Mouse (Mus musculus) telencephalon, adult 2 months (tissue): ENCODE measurements around the gene B3gat3.
"Not testable (repeated sequence)": the region's sequence is repeated elsewhere in the genome, so short reads cannot be mapped to it uniquely, and the experiment has no call there.

Experiments used
- DNase-seq: peaks from one replicate; pipeline ENCODE4 v3.0.0-alpha.2; 2011; ENCODE audit warnings: low read depth, low spot score

The B3gat3 gene

GRCm38 (mm10) chr19:8942276-8942964 is 22.2 kb downstream of the B3gat3 start:
- no peak for DNase-seq

- DNase-seq: no peak
Observed at GRCm38 (mm10) chr19:8943047-8943446, 22.9 kb downstream of the B3gat3 start.

DNA sequence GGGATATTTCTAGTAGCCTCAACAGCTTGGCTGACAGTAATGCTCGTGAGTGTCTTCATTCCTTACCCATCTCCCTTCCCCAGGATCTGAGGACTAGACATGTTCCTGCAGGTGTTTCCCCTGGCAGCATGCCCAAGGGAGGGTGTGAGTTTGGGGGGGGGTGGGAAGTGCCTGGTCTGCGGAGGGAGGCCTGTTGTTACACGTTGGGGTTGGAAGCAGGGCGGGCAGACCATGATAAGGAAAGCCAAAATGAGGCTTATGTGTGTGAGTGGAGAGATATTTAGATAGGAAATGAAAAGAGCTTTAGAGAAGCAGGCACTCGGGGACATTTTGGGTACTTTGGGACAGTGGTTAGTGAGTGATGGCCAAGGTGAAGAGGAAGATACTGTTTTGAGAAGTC is 23.9 kb downstream of the B3gat3 start:
- no peak for DNase-seq

GRCm38 (mm10) chr19:8944750-8945149 is 24.6 kb downstream of the B3gat3 start:
- no peak for DNase-seq

DNA sequence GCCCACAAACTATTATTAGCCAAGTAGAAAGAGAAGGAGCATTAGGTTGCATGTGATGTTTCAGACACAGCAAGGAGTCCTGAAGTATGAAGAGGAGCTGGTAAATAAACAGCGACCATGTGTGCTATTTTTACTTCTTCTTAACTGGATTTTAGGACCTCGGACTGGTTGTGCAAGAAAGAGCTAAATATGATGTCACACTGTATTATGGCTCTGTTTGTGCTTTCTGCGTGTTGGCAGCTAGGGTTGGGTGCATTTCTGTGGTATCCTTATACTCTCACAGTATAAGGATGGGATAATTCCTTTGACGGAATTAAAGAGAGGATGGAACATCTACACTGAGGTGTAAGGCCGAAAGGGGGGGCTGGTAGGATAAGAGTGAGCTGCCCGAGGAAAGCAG is 25.1 kb downstream of the B3gat3 start:
- DNase-seq: no peak

DNA sequence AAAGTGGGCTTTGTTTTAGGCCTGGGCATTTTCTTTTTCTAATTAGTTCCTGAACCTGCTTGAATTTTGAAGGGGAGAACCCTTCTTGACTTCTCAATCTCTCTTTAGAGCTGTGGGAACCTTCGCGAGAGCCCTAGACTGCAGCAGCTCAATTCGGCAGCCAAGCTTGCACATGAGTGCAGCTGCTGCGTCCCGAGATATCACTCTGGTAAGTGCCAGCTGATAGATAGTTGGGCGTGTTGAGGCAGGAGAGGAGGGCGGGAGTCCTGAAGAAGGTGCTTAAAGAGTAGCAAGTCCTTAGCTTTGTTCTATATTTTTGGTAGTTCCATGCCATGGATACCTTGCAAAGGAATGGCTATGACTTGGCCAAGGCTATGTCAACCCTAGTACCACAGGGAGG is 26.8 kb downstream of the B3gat3 start:
- DNase-seq: no peak

- no peak for DNase-seq
Observed at GRCm38 (mm10) chr19:8950190-8950589, 30.0 kb downstream of the B3gat3 start.

GRCm38 (mm10) chr19:8952241-8952640 is 32.1 kb downstream of the B3gat3 start:
- DNase-seq: no peak

DNA sequence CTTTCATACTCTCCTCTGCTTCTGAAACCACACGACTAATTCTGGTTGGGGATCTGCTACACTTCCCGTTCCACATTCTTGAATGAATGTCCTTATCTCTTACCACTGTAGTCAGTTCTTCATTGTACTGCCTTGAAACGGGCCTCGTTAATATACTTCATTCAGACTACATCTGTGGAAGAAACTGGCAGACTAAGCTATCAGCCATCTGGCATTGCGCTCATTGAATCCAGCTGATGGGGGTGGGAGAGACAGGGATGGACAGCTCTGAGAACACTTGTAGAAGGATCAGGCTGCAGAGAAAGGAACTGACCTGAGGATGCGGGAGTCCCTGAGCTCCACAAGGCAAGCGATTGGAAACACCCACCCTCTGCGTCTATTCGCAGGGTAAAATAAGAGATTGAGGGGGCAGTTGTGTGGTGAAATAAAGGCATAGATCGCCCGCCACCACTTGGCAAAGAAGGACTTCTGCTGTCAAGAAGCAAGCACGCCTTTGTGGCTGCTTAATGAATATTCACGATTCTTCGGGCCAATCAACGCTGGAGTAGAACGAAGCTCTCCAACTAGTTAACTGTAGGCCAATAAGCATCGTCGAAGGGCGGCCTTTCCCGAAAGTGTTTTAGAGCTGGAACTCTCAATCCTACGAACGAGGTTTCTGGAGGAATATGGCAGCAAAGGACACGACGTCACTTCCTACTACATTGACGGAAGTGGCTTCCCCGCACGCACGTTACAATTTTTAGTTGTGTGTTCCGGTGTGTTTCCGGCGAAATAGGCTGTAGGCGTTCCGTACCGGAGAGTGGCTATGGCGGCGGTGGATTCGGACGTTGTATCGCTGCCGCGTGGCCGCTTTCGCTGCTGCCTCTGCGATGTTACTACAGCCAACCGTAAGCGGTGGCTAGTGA is 33.2 kb downstream of the B3gat3 start, which contains the start of gene Tut1:
Tut1 (plus strand) TSS at position 713 of the 905 bp plus-strand sequence.
- peak; percentile 99 for DNase-seq

DNA sequence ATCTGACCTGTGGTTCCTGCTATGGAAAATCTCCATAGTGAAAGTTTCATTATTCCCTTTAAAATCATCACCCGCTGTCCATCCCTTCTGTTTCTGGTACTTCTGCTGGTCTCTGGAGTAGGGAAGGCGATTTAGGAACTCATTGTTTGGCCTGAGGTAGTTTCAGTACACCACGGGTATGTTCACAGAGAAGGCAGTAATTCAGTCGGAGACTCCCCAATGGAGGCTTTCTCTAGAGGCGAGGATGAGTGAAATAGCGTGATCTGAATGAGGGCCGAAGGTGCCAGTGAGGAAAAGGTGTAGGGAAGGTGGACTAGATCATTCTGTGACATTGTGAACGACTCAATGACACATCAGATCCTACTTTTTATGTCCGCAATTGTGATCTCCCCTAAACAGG is 34.0 kb downstream of the B3gat3 start:
- DNase-seq: no peak

DNA sequence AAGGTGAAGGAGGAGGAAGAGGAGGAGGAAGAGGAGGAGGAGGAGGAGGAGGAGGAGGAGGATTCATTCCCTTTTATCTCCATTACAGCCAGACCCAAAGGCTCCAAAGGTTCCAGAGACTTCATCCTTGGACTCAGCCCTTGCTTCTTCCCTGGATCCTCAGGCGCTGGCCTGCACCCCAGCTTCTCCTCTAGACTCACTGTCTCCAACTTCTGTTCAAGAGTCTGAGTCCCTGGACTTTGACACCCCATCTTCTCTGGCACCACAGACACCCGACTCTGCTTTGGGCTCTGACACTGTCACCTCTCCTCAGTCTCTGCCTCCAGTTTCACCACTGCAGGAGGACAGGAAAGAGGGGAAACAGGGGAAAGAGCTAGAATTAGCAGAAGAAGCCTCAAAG is 42.1 kb downstream of the B3gat3 start:
- no peak for DNase-seq

- no peak for DNase-seq
Observed at GRCm38 (mm10) chr19:8965075-8965474, 44.9 kb downstream of the B3gat3 start.

DNA sequence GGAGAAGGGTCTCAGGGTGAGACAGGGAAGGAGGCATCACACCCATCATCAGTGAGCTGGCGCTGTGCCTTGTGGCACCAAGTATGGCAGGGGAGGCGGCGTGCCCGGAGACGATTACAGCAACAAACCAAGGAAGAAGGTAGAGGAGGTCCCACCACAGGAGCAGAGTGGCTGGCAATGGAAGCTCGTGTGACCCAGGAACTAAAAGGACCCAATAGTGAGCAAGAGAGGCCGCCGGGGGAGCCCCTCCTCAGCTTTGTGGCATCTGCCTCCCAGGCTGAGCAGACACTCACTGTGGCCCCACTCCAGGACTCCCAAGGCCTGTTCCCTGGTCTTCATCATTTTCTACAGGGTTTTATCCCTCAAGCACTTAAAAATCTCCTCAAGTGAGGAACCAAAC is 45.6 kb downstream of the B3gat3 start:
- DNase-seq: no peak

GRCm38 (mm10) chr19:8966198-8966589 is 46.0 kb downstream of the B3gat3 start:
- DNase-seq: no peak

DNA sequence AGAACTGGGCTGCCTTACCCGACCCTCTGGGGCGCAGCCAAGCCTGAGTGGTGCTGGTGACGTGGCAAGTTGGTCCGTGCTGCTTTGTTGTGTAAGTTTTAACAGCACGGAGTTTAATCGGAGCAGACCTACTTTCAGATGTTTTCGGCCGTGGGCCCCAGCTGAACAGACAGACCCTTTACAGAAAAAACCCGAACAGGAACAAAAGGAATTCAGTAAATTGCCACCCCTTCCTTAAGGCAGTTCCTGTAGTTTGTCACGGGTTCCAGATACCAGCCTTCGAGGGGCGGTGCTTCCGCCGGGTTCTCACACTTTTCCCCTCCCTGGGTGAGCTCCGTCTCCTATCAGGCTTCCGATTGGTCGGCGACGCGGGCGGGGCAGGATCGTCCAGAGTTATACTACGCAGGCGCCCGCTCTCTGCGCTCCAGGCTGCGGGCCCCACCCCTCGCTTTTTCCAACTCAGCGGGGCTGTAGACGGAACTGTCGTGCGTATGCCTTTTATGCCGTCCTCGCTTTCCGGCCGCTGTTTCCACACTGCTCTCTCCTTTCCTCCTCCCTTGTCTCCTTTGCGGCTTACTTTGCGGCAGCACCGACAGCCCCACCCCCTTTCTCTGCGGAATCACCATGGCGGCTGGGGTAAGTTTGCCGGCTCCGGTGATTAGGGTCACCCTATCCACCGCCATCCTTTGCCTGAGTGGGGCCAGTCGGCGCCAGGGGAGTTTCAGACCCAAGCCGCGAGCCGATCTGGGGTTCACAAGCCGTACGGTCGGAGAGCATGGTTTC is 46.6 kb downstream of the B3gat3 start, which contains the start of gene Eef1g:
Eef1g (plus strand) TSS at position 452 of the 783 bp plus-strand sequence.
- DNase-seq: peak; percentile 99

DNA sequence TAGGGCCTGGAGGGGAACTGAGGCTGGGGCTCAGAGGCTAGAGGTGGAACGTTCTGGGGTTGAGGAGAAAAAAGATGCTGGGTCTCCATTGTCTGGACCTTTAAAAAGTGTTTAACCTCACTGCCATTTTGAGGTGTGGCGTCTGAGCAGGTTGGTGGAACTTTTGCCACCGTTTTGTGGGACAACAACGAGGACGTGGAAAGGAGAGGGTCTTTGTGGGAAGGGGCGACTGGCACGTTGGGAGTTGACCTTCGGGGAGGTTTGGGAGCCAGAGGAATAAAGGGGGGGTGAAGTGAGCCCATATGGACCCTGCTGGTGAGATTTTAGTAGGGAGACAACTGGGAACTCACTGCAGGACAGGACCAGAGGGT is 47.2 kb downstream of the B3gat3 start:
- no peak for DNase-seq

- no peak for DNase-seq
Observed at GRCm38 (mm10) chr19:8967893-8968292, 47.7 kb downstream of the B3gat3 start.

- not testable (repeated sequence) for DNase-seq
Observed at GRCm38 (mm10) chr19:8972491-8972890, 52.3 kb downstream of the B3gat3 start.

DNA sequence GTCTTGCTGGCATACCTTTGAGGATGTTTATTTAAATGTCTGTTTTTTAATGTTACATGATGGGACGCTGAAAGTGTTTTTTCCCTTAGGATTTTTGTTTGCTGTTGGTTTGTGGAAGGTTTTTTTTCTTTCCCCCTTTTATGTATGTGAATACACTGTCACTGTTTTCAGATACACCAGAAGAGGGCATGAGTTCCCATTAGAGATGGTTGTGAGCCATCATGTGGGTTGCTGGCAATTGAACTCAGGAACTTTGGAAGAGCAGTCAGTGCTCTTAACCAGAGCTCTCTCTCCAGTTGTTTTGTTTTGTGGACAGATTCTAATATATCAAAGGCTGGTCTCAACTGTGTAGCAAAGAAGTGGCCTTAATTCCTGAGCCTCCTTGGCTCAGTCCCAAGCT is 54.5 kb downstream of the B3gat3 start:
- no peak for DNase-seq

DNA sequence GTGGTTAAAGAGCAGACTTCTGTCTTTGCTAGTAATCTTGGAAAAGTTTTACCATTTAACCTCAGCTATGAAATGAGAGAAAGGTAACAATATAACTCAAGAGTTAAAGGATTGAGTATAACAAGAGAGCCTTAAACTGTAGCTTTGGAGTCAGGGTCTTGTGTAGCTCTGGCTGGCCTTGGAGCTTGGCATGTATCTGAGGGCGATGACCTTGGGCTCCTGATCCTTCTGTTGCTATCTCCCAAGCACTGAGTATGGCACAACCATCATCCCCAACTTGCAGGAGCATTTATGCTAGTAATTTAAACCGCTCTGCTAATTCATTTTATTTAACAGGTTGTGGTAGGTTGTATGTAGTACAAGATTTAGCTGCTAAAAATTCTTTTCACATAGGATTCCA is 55.3 kb downstream of the B3gat3 start:
- no peak for DNase-seq

GRCm38 (mm10) chr19:8976535-8976934 is 56.4 kb downstream of the B3gat3 start:
- DNase-seq: no peak
